Mouse (Mus musculus) kidney, embryonic 14.5 days (tissue): Measurements from ENCODE around the gene Capn2. TPM values are rescaled to one million over a fixed set of nuclear protein-coding genes. Genes with fewer than 3 reads are reported as not detected.

Source experiments
- ATAC-seq: fragments of 200-750 bp; cut with Nextera tagmentation; 2 replicates; pipeline ENCODE4 v1.8.0; 2017; ENCODE audit warnings: moderate number of reproducible peaks, mild to moderate bottlenecking, moderate TSS enrichment, moderate library complexity; ENCODE audit not compliant: low FRiP score, low TSS enrichment
- H3K27ac ChIP-seq: fragments of 300-500 bp; sonication (generic); 2 replicates; pipeline ENCODE4 v1.5.1; 2014; ENCODE audit warnings: low read depth, mild to moderate bottlenecking, low read length, moderate library complexity, mixed read lengths
- H3K27me3 ChIP-seq: fragments of 300-500 bp; sonication (generic); 2 replicates; pipeline ENCODE4 v1.6.1; 2014; ENCODE audit warnings: mild to moderate bottlenecking, low read length; ENCODE audit not compliant: control insufficient read depth, insufficient read depth
- H3K36me3 ChIP-seq: fragments of 300-500 bp; sonication (generic); 2 replicates; pipeline ENCODE4 v1.6.1; 2014; ENCODE audit warnings: low read length, mixed read lengths; ENCODE audit not compliant: control insufficient read depth, insufficient read depth
- H3K4me1 ChIP-seq: fragments of 300-500 bp; sonication (generic); 2 replicates; pipeline ENCODE4 v1.6.1; 2014; ENCODE audit warnings: low read length, mixed read lengths; ENCODE audit not compliant: control insufficient read depth, insufficient read depth
- H3K4me2 ChIP-seq: fragments of 300-500 bp; sonication (generic); replicated peaks from 2 replicates; pipeline ENCODE4 v1.6.1; 2014; ENCODE audit warnings: low read depth, mild to moderate bottlenecking, low read length
- H3K4me3 ChIP-seq: fragments of 300-500 bp; sonication (generic); 2 replicates; pipeline ENCODE4 v1.5.1; 2014; ENCODE audit warnings: mild to moderate bottlenecking, low read length
- H3K9ac ChIP-seq: fragments of 300-500 bp; sonication (generic); 2 replicates; pipeline ENCODE4 v1.6.1; 2014; ENCODE audit warnings: low read depth, mild to moderate bottlenecking, low read length, moderate library complexity
- H3K9me3 ChIP-seq: fragments of 300-500 bp; sonication (generic); 2 replicates; pipeline ENCODE4 v1.6.1; 2016; ENCODE audit warnings: low read length; ENCODE audit not compliant: control insufficient read depth
- WGBS: fragments of 180-500 bp; shearing (Covaris S2); extraction: QIAGEN DNeasy Blood & Tissue Kit; methylation state at CpG from one replicate; pipeline ENCODE4 v1.1.7; 2014; 5-methylcytosine and 5-hydroxymethylcytosine counted together
- polyA plus RNA-seq: library from polyadenylated mRNA; unstranded; fragments of >200 nt; fragmentation: Nextera tagmentation; extraction: Ambion mirVana; gene quantifications from 2 replicates; pipeline ENCODE4 v1.2.1, GENCODE M21; 2014

The Capn2 gene
- polyA plus RNA-seq, 1 experiment from 2014 or later: 94.7 TPM

- Histone ChIP-seq H3K27ac (no peak overlapping the region), H3K9me3 (no peaks in the 10 kb centered on the region), H3K27me3 (no peaks in the 10 kb centered on the region), H3K36me3 (peaks cover 65% of the 10 kb centered on the region), H3K4me3 (no peak overlapping the region), H3K9ac (no peak overlapping the region), H3K4me2 (no peak overlapping the region), H3K4me1 (peaks cover 6% of the 10 kb centered on the region; the same call in 1 of the 2 replicates)
- ATAC-seq: no peak
- WGBS: 92% methylated on average over 10 of the region's 10 CpGs
Observed at GRCm38 (mm10) chr1:182488503-182488902, 28.9 kb downstream of the Capn2 start.

- Histone ChIP-seq H3K4me2 (no peak overlapping the region), H3K4me1 (peaks cover 29% of the 10 kb centered on the region; the same call in 1 of the 2 replicates), H3K9me3 (no peaks in the 10 kb centered on the region), H3K4me3 (no peak overlapping the region), H3K9ac (no peak overlapping the region), H3K27me3 (no peaks in the 10 kb centered on the region), H3K27ac (no peak overlapping the region), H3K36me3 (peaks cover 87% of the 10 kb centered on the region)
- WGBS: 86% methylated on average over 12 of the region's 12 CpGs
- no peak for ATAC-seq
Observed at GRCm38 (mm10) chr1:182483910-182484274, 33.5 kb downstream of the Capn2 start.

DNA sequence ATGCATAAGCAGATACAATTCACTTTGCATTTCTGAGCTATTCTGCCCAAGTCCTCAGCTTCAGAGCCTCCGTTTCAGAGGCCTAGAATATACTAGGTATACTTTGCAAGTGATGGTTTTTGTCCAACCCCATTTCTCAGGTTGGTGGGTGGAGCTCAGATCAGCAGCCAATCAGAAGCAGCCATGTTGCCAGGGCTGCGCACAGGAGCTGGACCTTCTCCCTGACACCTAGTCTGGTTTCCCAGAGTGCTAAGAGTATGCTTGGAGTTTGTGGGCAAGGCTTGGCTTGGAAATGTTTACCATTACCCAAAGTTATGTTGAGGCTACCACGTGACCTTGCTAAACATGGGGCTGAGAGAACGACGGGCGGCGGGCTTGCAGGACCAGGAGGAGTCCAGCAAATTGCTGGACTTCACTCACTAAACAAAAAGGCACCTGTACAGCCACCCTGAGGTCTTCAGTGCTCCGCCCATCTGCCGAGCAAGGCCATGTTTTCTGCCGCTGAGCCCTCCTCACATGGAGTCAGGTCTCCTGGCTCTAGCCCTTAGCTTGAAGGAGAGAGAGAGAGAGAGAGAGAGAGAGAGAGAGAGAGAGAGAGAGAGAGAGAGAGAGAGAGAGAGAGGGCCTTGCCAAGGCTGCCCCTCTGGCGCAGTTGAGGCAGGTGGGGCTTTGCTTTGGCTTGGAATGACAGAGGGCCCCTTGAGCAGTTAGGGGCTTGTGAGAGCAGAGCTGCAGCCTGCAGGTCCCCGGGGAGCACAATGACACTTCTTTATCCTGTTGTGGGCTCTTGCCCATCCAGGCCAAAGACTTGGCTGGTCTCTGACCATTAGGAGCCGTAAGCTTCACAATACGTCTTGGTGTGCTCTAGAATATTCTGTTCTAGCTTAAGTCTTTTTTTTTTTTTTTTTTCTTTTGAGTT lies 34.2 kb downstream of the Capn2 start:
- H3K4me3 ChIP-seq: no peak overlapping the region
- H3K4me1 ChIP-seq: peaks cover 29% of the 10 kb centered on the region; the same call in 1 of the 2 replicates
- H3K27me3 ChIP-seq: no peaks in the 10 kb centered on the region
- 91% methylated on average over 14 of the region's 14 CpGs for WGBS
- H3K9ac ChIP-seq: no peak overlapping the region
- H3K27ac ChIP-seq: no peak overlapping the region
- peaks cover 82% of the 10 kb centered on the region for H3K36me3 ChIP-seq
- no peak overlapping the region for H3K4me2 ChIP-seq
- H3K9me3 ChIP-seq: no peaks in the 10 kb centered on the region
- no peak for ATAC-seq

DNA sequence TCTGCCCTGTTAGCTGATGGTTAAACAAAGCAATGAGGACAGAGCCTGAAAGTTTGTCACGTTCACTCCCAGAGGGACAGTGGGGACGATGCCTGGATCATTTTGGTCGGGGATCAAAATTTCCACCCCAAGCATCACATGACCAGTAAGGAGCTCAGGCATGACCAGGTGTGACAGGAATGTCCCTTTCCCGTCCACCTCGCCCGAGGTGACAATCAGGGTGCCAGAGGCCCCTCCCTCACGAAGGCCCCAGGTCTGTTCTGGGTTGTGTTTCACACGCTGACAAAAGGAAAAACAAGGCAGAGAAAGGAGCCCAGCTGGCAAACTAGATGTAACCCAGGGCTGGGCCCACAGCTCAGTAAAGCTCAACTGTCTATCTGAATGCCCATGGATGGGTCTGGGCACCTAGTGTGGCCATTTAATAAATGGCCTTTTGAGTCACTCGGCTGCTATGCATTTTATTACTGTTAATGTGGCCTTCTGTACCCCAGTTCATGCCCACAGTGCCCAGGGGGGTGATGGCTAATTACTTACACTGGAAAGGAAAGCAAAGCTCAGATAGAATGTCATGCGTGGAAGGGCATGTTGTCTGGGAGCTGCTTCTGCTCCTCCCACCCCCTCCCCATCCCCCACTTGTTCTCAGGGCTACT lies 35.6 kb downstream of the Capn2 start:
- peaks cover 83% of the 10 kb centered on the region for H3K36me3 ChIP-seq
- H3K27me3 ChIP-seq: no peaks in the 10 kb centered on the region
- no peak overlapping the region for H3K4me2 ChIP-seq
- peaks cover 29% of the 10 kb centered on the region; the same call in 1 of the 2 replicates for H3K4me1 ChIP-seq
- no peak for ATAC-seq
- no peaks in the 10 kb centered on the region for H3K9me3 ChIP-seq
- H3K4me3 ChIP-seq: no peak overlapping the region
- WGBS: 40% methylated on average over 10 of the region's 10 CpGs
- no peak overlapping the region for H3K9ac ChIP-seq
- peak overlapping the region; percentile 20; the same call in 1 of the 2 replicates for H3K27ac ChIP-seq

DNA sequence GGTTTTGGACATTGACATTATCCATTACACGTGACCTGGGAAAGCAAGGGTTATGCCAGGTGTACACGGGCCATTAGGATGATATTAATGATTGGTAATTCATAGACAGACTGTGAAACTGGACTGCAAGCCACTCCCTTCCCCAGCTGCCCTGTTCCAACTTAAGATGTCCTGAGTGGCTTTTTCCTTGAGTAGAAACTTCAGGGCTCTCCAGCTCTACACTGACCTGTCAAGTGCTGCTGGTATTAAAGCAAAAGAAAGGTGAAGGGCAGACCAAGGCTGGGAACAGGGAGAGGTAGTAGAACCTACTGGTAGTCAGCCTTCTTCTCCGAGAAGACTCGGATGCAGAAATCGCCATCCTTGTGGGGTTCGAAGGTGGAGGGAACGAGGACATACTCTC lies 36.3 kb downstream of the Capn2 start:
- Histone ChIP-seq H3K4me1 (peaks cover 29% of the 10 kb centered on the region; the same call in 1 of the 2 replicates), H3K27me3 (no peaks in the 10 kb centered on the region), H3K27ac (no peak overlapping the region), H3K9ac (no peak overlapping the region), H3K36me3 (peaks cover 80% of the 10 kb centered on the region), H3K4me3 (no peak overlapping the region), H3K4me2 (no peak overlapping the region), H3K9me3 (no peaks in the 10 kb centered on the region)
- no peak for ATAC-seq
- WGBS: 91% methylated on average over 7 of the region's 7 CpGs

GRCm38 (mm10) chr1:182478935-182479334 lies 38.5 kb downstream of the Capn2 start:
- no peak overlapping the region for H3K4me3 ChIP-seq
- H3K4me2 ChIP-seq: no peak overlapping the region
- peak overlapping the region; percentile 17; the same call in 1 of the 2 replicates for H3K27ac ChIP-seq
- no peaks in the 10 kb centered on the region for H3K9me3 ChIP-seq
- 0 out of 2 replicates have a peak, but pooled peaks have one; percentile 18 for ATAC-seq
- H3K27me3 ChIP-seq: no peaks in the 10 kb centered on the region
- peaks cover 29% of the 10 kb centered on the region; the same call in 1 of the 2 replicates for H3K4me1 ChIP-seq
- 58% methylated on average over 4 of the region's 4 CpGs for WGBS
- peaks cover 83% of the 10 kb centered on the region for H3K36me3 ChIP-seq
- H3K9ac ChIP-seq: no peak overlapping the region

DNA sequence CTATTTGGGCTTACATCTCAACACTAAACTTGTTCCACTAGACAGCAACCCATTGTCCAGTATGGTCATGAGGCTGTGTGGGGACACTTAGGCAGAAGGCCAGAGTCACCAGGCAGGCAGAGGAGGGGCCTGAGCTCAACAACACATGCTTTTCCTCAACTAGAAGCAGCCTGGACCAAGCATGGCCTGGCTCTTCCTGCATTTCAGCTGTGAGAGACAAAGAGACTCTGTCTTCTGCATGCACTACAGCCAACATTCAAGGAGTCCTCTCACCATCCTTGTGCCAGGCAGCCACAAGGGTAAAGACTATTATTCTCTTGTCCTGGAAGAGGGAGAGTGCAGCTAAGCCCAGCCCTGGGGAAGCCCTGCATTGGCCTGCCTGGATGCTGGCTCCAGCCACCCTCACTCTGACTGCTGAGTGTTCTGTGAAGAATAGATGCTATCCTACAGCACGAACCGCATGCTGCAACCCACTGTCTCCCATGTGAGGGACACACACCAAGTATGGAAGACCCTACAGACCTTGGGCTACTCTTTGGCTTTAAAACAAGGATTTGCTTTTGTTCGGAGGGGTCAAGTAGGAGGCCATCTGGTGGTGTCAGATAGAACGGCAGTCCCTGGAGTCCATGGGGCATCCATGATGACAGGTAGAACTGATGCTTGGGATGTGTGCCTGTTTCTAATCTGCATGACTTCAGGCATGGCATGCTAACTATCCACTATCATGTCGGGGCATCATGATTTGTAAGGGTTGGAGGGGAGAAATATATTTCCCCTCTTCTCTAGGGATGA lies 42.2 kb downstream of the Capn2 start:
- no peak overlapping the region for H3K9ac ChIP-seq
- H3K4me2 ChIP-seq: no peak overlapping the region
- H3K27me3 ChIP-seq: no peaks in the 10 kb centered on the region
- no peaks in the 10 kb centered on the region for H3K9me3 ChIP-seq
- 84% methylated on average over 5 of the region's 5 CpGs for WGBS
- peaks cover 7% of the 10 kb centered on the region; the same call in 1 of the 2 replicates for H3K4me1 ChIP-seq
- H3K36me3 ChIP-seq: peaks cover 83% of the 10 kb centered on the region
- no peak for ATAC-seq
- no peak overlapping the region for H3K4me3 ChIP-seq
- no peak overlapping the region for H3K27ac ChIP-seq

DNA sequence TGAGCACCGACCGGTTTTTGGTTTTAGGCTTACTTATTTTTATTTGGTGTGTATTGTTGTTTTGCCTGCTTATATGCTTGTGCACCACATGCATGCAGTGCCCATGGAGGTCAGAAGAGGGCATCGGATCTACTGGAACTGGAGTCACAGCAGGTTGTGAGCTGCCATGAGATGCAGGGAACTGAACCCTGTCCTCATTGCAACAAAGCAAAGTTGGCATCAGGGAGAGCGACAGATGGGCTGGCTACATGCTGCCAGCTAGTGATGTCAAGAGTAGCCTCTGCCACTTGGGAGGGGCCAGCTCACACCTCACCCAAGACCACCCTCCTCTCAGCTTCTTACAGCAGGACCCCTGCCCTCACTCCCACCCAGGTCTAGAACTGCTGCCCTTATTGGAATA lies 51.4 kb downstream of the Capn2 start:
- Histone ChIP-seq H3K4me1 (peaks cover 23% of the 10 kb centered on the region), H3K9me3 (no peaks in the 10 kb centered on the region), H3K9ac (no peak overlapping the region), H3K4me2 (no peak overlapping the region), H3K27ac (peak overlapping the region; percentile 82; the same call in 1 of the 2 replicates), H3K27me3 (no peaks in the 10 kb centered on the region), H3K4me3 (no peak overlapping the region), H3K36me3 (peaks cover 48% of the 10 kb centered on the region)
- no peak for ATAC-seq
- 60% methylated on average over 4 of the region's 4 CpGs for WGBS
